9 mouse cellular contexts compared by ENCODE assay signal in genomic region chr5:150220333-150220732, GRCm38 (mm10).
A peak's percentile ranks its signal among the peaks of the same experiment; 100 is the strongest.
DNase-seq lines count a peak whose midpoint lies in the region; ATAC-seq and TF ChIP-seq lines count a peak whose summit lies in the region.
"Had no signal": no experiment of that assay in that cellular context is flagged by ENCODE, and none has a peak within 500 bp of the region (broad histone marks: within the 10 kb centered on the region; RNA-seq: fewer than 3 reads in every experiment).

No protein-coding gene starts in this region.

- no peak overlapping the region for H3K9ac ChIP-seq in liver, embryonic 13.5 days

- H3K36me3 ChIP-seq in liver, embryonic 13.5 days = no peaks in the 10 kb centered on the region
- no peaks in the 10 kb centered on the region; the same call in 1 of the 2 replicates for H3K36me3 ChIP-seq in splenic B cell, adult 2 months (ENCODE audit: control insufficient read depth, insufficient read depth, low read length, poor library complexity, severe bottlenecking)
- no peaks in the 10 kb centered on the region for H3K36me3 ChIP-seq in heart, embryonic 10.5 days

- H3K27ac ChIP-seq in cerebellum, adult 2 months (ENCODE audit: insufficient read depth, low read length) = no peak overlapping the region
- H3K27ac ChIP-seq in layer of hippocampus, adult 2 months = no peak overlapping the region
- no peak overlapping the region for H3K27ac ChIP-seq in liver, embryonic 13.5 days
- H3K27ac ChIP-seq in heart, embryonic 10.5 days = no peak overlapping the region

- H3K4me1 ChIP-seq in cerebellum, adult 2 months (ENCODE audit: control insufficient read depth, insufficient read depth, low read length) = no peaks in the 10 kb centered on the region
- no peaks in the 10 kb centered on the region; the same call in 1 of the 2 replicates for H3K4me1 ChIP-seq in liver, embryonic 13.5 days (replicated peaks)
- H3K4me1 ChIP-seq in heart, embryonic 10.5 days = no peaks in the 10 kb centered on the region
- H3K4me1 ChIP-seq: megakaryocyte, embryonic 14.5 days had no signal

- ATAC-seq in liver, embryonic 13.5 days (ENCODE audit: low read depth) = peak; percentile 50

- 46% methylated on average over 7 of the region's 7 CpGs for WGBS in cerebellum, adult 2 months
- 36% methylated on average over 7 of the region's 7 CpGs for whole genome bisulfite sequencing in liver, embryonic 13.5 days (ENCODE audit: insufficient replicate concordance)
- 40% methylated on average over 7 of the region's 7 CpGs for WGBS in heart, embryonic 10.5 days

- H3K4me2 ChIP-seq in liver, embryonic 13.5 days = no peak overlapping the region

- no peak for DNase-seq in cerebellum, adult 2 months
- DNase-seq in cerebellum, adult 11 months = no peak
- peak in 1 of 2 experiments; percentile 42 for DNase-seq in layer of hippocampus, adult 2 months (ENCODE audit: low spot score in 2 of 2)
- no peak for DNase-seq in layer of hippocampus, postnatal 36 days
- DNase-seq in adrenal gland, postnatal 36 days = peak; percentile 40 to 50
- DNase-seq in liver, embryonic 13.5 days = peak; percentile 27
- DNase-seq in splenic B cell, adult 2 months (ENCODE audit: low read depth, low spot score) = peak; percentile 57
- no peak for DNase-seq in heart, embryonic 10.5 days (ENCODE audit: low spot score)

- H3K27me3 ChIP-seq in cerebellum, adult 2 months (ENCODE audit: control insufficient read depth, insufficient read depth, low read length) = no peaks in the 10 kb centered on the region
- no peaks in the 10 kb centered on the region for H3K27me3 ChIP-seq in liver, embryonic 13.5 days
- no peaks in the 10 kb centered on the region for H3K27me3 ChIP-seq in splenic B cell, adult 2 months (ENCODE audit: control insufficient read depth, insufficient read depth, low read length, poor library complexity, severe bottlenecking)
- H3K27me3 ChIP-seq in heart, embryonic 10.5 days (ENCODE audit: insufficient read depth, poor library complexity, severe bottlenecking) = no peaks in the 10 kb centered on the region
- H3K27me3 ChIP-seq: megakaryocyte, embryonic 14.5 days had no signal

- TF ChIP-seq POLR2A in cerebellum, adult 2 months (IDR thresholded peaks at IDR 0.05; ENCODE audit: borderline replicate concordance, insufficient read depth, low read length) = no peak

- no peak overlapping the region for H3K4me3 ChIP-seq in cerebellum, adult 2 months (replicated peaks; ENCODE audit: insufficient read depth, low read depth, low read length)
- no peak overlapping the region for H3K4me3 ChIP-seq in layer of hippocampus, adult 2 months
- no peak overlapping the region for H3K4me3 ChIP-seq in liver, embryonic 13.5 days (replicated peaks)
- no peak overlapping the region for H3K4me3 ChIP-seq in heart, embryonic 10.5 days
- H3K4me3 ChIP-seq: megakaryocyte, embryonic 14.5 days had no signal

- peak; percentile 44; the same call in 1 of the 2 replicates for TF ChIP-seq CTCF in cerebellum, adult 2 months (IDR thresholded peaks at IDR 0.05; ENCODE audit: borderline replicate concordance, insufficient read depth, low read depth, low read length)
- peak; percentile 76 for TF ChIP-seq CTCF in layer of hippocampus, adult 2 months (conservative IDR thresholded peaks at IDR 0.05)

- no peaks in the 10 kb centered on the region for H3K9me3 ChIP-seq in liver, embryonic 13.5 days (replicated peaks)
- no peaks in the 10 kb centered on the region for H3K9me3 ChIP-seq in heart, embryonic 10.5 days

Comparison
In these comparisons a context has a peak if more than half of its experiments do, and no peak if none do; other contexts are left out.
1. DNase-seq: peak in adrenal gland, postnatal 36 days (2 of 2), liver, embryonic 13.5 days (single experiment) and splenic B cell, adult 2 months (single experiment); none in cerebellum, adult 2 months (0 of 2), cerebellum, adult 11 months (single experiment), layer of hippocampus, postnatal 36 days (0 of 2) and heart, embryonic 10.5 days (single experiment).